Mouse (Mus musculus): Measurements from ENCODE around the gene Plppr2. TPM values are rescaled to one million over a fixed set of nuclear protein-coding genes. Genes with fewer than 3 reads are reported as not detected.

Gene Plppr2
- total RNA-seq (2017) = 0.09 TPM in 1 of 2 replicates, not detected in the other

GRCm38 (mm10) chr9:21936692-21937570 is at the start of gene Plppr2:
Gene Plppr2, plus strand, starts transcription at chr9:21937033.
- ATAC-seq (replicated peaks; ENCODE audit: low read depth, poor library complexity, severe bottlenecking) = peak; percentile 99

DNA sequence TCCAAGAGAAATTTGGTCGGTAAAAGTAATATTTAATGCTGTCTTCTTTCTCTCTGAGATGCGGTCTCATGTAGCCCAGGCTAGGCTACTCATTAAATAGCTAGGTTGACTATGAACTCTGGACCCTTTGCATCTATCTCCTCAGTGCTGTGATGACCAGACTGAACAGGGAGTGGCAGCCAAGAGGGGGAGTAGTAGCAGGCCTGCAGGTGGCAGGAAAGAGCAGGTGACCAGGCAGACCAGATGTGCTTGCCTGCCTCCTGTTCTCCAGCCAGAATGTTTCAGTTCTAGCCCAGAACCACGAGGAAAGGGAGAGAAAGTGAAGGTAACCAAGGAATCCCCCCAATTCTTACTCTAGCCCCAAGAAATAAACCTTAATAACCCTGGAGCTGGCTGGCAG is 47.6 kb upstream of the Plppr2 start:
- 0 out of 2 replicates have a peak, but pooled peaks have one; percentile 47 for ATAC-seq (replicated peaks; ENCODE audit: low read depth, poor library complexity, severe bottlenecking)

DNA sequence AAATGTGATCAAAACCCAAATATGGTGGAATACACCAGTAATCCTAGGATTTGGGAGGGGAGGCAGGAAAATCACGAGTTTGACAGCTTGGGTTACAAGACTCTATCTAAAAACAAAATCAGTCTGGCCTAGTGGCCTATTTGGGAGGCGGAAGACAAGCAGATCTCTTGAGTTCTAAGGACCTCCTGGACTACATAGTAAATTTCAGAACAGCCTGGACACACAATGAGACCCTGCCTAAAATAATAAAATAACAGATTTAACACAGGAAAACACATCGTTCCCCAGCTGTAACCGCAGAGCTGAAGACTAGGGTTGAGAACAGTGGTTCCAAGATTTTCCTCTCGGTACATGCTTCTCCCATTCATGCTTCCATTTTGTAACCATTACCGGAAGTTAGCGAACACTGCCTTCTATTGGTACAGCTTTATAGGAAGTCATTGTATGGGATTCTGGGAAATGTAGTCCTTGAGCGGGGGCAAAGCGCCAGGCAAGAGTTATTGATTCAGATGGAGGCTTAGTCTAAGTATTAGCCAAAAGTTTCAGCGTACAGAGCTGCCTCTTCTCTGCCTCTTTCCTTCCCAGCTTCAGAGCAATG is 35.5 kb upstream of the Plppr2 start:
- peak; percentile 99 for ATAC-seq (replicated peaks; ENCODE audit: low read depth, poor library complexity, severe bottlenecking)

- ATAC-seq (replicated peaks; ENCODE audit: low read depth, poor library complexity, severe bottlenecking) = no peak
Measured at GRCm38 (mm10) chr9:21904031-21904430, 32.8 kb upstream of the Plppr2 start.

GRCm38 (mm10) chr9:21908216-21908615 is 28.6 kb upstream of the Plppr2 start:
- peak; percentile 57 for ATAC-seq (replicated peaks; ENCODE audit: low read depth, poor library complexity, severe bottlenecking)

DNA sequence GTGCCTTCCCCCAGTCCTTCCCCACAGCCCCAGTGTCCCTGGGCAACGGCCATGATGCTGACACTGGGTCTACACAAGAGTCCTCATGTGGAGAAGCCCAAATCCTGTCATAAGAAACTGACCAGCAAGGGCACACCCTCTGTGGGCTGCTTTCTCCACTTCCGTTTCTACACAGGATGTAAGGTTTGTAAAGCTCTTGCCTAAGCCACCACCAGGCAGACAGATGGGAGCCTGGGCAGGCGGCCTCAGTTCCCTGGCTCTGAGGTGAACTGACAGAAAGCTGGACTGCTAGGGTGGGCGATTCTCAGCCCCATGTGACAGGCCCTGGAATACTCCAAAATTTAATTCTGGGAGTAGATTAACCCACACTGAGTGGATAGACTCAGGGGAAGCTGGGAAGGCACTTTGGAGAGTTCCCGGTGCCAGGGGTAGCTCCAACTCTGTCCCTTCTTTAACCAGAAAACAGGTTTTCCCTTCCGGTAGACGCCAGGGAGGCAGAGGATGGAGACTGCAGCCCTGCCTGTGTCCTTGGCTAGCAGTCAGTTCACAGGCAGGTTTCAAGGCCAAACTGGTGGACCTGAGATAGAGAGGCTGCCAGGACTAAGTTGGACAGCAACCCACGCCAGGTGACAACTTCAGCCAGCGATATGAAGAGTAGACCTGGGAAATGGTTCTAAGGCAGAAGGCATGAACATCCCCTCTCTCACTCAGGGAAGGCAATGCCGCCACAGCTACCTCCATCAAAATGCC is 27.2 kb upstream of the Plppr2 start:
- peak; percentile 90 for ATAC-seq (replicated peaks; ENCODE audit: low read depth, poor library complexity, severe bottlenecking)

- no peak for ATAC-seq (replicated peaks; ENCODE audit: low read depth, poor library complexity, severe bottlenecking)
Measured at GRCm38 (mm10) chr9:21916851-21917492, 19.9 kb upstream of the Plppr2 start.

DNA sequence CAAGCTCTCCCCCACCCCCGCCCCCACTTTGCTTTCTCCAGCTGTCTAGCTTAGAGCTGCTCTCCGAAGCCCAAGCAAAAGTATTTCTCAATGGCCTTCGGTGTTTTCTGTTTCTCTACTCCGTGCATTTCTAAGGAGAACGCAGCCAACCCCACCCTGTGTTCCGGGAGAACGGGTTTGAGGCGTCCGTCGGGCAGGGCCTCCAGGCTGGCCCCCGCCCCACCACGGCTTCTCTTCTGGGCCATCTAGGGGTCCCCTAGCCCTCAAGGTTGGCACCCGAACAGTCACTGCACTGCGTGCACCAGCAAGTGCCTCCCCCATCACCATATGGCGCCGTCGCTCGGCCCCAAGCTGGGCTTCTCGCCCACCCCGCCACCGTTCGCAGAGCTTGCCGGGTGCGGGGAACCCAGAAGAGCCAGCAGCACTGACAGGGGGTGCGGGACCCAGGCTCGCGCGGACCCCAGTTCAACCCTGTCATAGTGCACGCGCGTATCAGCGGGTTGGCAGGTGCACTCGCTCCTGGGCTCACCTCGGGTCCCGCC is 19.3 kb upstream of the Plppr2 start:
- peak; percentile 27 for ATAC-seq (replicated peaks; ENCODE audit: low read depth, poor library complexity, severe bottlenecking)

DNA sequence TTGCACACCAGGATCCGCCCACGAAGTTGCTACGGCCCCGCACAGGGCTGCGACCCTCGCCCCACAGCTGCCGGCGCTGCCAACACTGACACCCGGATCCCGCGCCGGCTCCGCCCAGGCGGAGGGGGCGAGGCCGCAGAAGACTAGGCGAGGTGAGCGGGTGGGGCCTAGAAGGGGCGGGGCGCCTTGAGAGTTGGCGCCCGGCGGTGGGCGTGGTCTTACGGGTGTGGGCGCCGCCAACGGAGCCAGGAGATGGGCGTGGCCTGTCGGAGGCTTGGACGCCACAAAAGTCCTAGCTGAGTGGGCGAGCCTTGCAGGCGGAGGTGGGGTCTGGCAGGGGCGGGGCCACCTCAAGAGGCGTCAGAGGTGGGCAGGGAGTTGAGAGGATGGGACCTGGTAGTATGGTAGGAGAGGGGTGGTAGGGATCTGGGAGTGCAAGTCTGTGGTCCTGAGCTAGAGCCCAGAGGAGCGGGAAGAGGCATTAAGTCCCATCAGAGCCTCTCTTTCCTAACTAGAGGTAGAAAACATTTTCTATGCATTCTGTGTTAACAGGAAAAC is 18.7 kb upstream of the Plppr2 start, which contains the start of gene Rab3d:
Gene Rab3d, minus strand, starts transcription at position 158 of the 558 bp plus-strand sequence.
- ATAC-seq (replicated peaks; ENCODE audit: low read depth, poor library complexity, severe bottlenecking) = peak; percentile 95

DNA sequence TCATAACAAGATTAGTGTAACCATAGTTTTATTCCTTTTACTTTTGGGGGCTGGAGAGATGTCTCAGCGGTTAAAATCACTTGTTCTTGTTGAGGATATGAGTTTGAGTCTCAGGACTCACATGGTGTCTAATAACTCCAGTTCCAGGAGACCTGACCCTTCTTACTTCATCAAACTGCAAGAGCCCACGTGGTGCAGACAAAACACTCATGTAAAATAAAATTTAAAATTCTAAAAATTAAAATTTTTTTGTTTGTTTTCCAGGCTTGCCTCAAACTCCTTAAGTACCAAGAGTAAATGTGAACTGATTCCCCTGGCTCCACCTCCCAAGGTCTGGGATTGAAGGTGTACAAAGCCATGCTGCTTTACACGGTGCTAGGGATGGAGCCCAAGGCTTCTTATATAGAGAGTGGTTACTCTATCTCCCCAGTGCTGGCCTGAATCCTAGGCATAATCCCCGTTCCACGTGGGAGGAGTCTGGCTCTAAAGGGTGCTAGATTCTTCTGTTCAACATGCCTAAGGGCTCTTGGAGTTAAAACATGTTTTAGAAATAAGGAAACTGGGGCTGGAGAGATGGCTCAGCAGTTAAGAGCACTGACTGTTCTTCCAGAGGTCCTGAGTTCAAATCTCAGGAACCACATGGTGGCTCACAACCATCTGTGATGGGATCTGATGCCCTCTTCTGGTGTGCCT is 18.0 kb upstream of the Plppr2 start:
- no peak for ATAC-seq (replicated peaks; ENCODE audit: low read depth, poor library complexity, severe bottlenecking)

DNA sequence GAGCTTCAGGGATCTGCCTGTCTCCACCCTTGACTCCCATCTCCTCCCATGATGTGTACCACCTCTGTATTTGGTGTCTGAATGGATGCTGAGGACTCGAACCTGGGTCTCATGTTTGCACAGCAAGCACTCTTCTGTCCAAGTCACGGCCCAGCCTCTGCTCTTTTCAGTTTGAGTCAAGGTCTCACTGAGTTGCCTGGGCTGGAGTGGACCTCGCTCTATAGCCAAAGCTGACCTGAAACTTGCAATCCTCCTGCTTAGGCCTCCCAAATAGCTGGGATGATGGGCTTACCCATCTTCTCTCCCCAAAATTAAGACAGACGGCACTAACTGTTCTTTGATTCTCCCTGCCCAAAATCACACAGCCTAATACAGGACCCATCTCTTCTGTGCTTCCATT is 13.8 kb upstream of the Plppr2 start:
- no peak for ATAC-seq (replicated peaks; ENCODE audit: low read depth, poor library complexity, severe bottlenecking)

GRCm38 (mm10) chr9:21923490-21924098 is 13.2 kb upstream of the Plppr2 start:
- ATAC-seq (replicated peaks; ENCODE audit: low read depth, poor library complexity, severe bottlenecking) = no peak

GRCm38 (mm10) chr9:21924099-21924493 is 12.7 kb upstream of the Plppr2 start:
- ATAC-seq (replicated peaks; ENCODE audit: low read depth, poor library complexity, severe bottlenecking) = peak; percentile 81

GRCm38 (mm10) chr9:21925034-21925433 is 11.8 kb upstream of the Plppr2 start:
- no peak for ATAC-seq (replicated peaks; ENCODE audit: low read depth, poor library complexity, severe bottlenecking)

DNA sequence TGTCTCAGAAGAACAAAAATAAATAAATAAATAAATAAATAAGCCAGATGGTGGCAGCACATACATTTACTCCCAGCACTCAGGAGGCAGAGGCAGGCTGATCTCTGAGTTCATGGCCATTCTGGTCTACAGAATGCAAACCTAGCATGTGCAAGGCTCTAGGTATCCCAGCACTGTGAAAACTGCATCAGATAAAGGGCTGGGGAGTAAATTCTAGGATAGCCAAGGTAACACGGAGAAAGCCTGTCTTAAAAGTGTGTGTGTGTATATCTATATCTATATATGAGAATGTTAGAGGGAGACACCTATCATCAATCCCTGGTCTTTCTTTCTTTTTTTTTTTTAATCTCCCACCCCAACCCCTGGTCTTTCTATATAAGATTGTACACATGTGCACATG is 11.3 kb upstream of the Plppr2 start:
- ATAC-seq (replicated peaks; ENCODE audit: low read depth, poor library complexity, severe bottlenecking) = no peak

DNA sequence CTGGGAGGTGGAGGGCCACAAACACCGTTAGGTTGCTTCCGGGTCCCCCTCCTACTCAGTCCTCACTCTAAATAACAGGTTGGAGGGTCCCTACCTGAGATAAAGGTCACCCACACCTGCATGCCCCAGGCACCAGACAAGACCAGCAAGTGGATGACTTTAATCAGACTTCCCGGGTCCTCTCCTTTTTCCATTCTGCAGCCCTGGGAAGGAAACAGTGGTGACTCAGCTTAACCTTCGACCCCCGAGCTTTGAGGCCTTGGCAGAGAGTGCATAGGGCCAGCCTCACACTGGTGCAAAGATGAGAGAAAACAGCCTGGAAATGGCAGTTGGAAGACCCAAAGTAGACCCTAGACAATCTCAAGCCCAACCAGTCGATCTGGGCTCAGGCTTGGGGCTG is 10.7 kb upstream of the Plppr2 start:
- ATAC-seq (replicated peaks; ENCODE audit: low read depth, poor library complexity, severe bottlenecking) = no peak

DNA sequence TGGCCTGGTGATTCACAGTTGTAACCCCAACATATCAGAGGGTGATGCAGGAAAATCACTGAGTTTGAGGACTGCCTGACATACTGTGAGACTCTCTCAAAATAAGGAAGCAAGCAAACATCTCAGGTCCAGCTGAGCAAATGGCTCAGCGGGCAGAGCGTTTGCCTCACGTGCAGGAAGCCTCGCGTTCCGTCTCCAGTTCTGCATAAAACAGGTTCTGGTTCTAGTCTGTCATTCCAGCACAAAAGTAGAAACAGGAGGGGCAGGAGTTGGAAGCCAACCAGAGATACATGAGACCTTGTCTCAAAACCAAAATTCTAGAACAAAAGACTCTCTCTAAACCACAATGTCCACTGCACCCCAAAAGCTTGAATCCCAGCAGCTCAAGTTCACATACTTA is 10.0 kb upstream of the Plppr2 start:
- ATAC-seq (replicated peaks; ENCODE audit: low read depth, poor library complexity, severe bottlenecking) = no peak

- peak; percentile 76 for ATAC-seq (replicated peaks; ENCODE audit: low read depth, poor library complexity, severe bottlenecking)
Measured at GRCm38 (mm10) chr9:21927208-21927753, 9.6 kb upstream of the Plppr2 start, which contains the start of the genes Ccdc159 and Tmem205. Gene Ccdc159, plus strand, starts transcription at chr9:21927471. Gene Tmem205, minus strand, starts transcription at chr9:21927556.
